Mouse (Mus musculus): ENCODE results near the gene Nell2. TPM values are rescaled to one million over a fixed set of nuclear protein-coding genes. Genes with fewer than 3 reads are reported as not detected.

Gene Nell2
- polyA plus RNA-seq, 1 experiment from 2014 or later = 1.8 TPM

DNA sequence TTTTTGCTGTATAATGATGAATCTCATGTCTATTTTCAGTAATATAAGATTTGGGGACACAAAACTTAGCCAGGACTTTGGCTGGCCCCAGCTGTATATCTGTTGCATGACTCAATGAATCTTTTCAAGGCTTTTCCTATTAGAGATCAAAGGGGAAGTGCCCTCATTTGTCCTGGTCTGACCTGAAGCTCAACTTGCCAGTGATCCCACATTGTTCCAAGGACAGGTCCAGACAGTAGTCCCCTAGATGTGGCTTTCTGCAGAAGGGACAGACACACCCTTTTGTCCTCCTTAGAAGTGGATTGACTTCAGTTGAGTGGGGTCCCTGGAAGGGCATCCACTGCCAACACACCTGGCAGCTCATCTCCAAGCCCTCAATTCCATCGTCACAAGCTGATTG, 173.6 kb downstream of the Nell2 start:
- no peaks in the 10 kb centered on the region; the same call in 1 of the 2 replicates for H3K9me3 ChIP-seq (ENCODE audit: control insufficient read depth, low read length)
- no peaks in the 10 kb centered on the region for H3K36me3 ChIP-seq (ENCODE audit: control insufficient read depth, insufficient read depth, low read length)
- WGBS = 66% methylated on average over 1 of the region's 1 CpGs
- ATAC-seq (replicated peaks; ENCODE audit: low FRiP score) (no peak), DNase-seq (ENCODE audit: low spot score) (no peak)
- H3K9ac ChIP-seq (ENCODE audit: low read depth, low read length) = no peak overlapping the region
- no peaks in the 10 kb centered on the region for H3K27me3 ChIP-seq (replicated peaks; ENCODE audit: control insufficient read depth, insufficient read depth, low read length)
- no peak overlapping the region for H3K4me3 ChIP-seq (ENCODE audit: low read depth, low read length)
- no peak overlapping the region for H3K27ac ChIP-seq (ENCODE audit: low read depth, low read length)
- H3K4me1 ChIP-seq (replicated peaks; ENCODE audit: control insufficient read depth, insufficient read depth, low read length) = no peaks in the 10 kb centered on the region
- no peak overlapping the region for H3K4me2 ChIP-seq

DNA sequence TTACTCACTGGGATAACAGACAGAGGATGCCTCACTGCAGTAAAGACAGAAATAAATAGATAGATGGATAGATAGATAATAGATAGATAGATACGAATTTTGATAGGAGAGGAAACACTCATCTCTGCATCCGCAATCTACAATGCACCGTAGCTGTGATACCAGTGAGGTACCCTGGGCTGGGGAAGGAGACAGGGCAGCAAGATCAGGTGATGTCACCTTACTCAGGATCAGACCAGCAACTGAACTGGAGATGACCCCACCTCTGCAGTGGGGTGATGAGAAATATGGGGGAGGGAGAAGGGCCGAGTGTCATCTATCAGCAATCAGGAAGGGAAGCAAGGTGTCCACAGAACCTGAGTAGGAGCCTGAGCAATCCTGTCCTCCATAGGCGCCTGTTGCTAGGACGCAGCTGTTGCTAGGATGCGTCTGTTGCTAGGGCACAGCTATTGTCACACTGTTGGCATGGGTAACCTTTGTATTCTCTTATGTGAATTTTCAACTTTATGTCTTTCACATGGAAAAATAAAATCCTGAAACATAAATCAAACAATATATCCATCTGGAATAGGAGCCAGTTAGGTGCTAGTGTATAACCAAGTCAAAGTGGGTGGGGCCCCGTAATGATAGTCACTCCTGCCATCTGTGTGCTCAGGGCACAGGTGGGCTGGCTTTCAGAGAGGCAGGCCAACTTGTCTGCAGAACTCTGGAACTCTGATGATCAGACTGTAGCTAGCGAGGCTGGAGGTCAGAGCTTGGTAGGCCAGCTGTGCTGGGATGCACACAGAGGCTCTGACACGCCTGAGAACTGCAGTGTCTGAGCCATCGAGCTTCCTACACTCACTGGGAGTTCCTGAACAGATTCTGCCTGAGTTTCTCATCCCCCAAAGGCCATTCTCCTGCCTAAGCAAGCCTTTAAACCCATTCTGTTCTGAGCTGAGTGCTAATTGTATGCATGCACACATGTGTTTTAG, 193.7 kb downstream of the Nell2 start:
- Histone ChIP-seq H3K9ac (ENCODE audit: low read depth, low read length) (no peak overlapping the region), H3K4me1 (replicated peaks; ENCODE audit: control insufficient read depth, insufficient read depth, low read length) (no peaks in the 10 kb centered on the region), H3K4me2 (no peak overlapping the region), H3K27ac (ENCODE audit: low read depth, low read length) (no peak overlapping the region), H3K4me3 (ENCODE audit: low read depth, low read length) (no peak overlapping the region), H3K27me3 (replicated peaks; ENCODE audit: control insufficient read depth, insufficient read depth, low read length) (no peaks in the 10 kb centered on the region), H3K9me3 (ENCODE audit: control insufficient read depth, low read length) (no peaks in the 10 kb centered on the region), H3K36me3 (ENCODE audit: control insufficient read depth, insufficient read depth, low read length) (no peaks in the 10 kb centered on the region)
- 78% methylated on average over 11 of the region's 11 CpGs for WGBS
- no peak for ATAC-seq (replicated peaks; ENCODE audit: low FRiP score)
- DNase-seq (ENCODE audit: low spot score) = no peak

DNA sequence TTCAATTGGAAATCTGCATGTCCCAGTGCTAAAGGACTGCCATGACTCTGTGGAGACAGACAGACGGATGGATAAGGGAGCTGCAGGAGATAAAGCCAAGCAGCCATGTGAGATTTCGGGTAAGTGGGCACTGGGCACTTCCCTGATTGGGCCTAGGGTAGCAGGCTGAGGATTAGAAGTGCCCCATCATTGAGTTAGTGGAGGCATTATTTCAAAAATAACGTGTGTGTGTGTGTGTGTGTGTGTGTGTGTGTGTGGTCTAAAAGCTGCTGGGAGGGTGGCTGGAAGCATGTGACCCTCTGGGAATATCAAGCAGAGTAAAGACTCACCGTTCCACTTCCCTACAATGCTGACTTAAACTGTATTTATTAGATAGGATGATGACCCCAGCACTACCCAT, 195.1 kb downstream of the Nell2 start:
- no peak for DNase-seq (ENCODE audit: low spot score)
- H3K36me3 ChIP-seq (ENCODE audit: control insufficient read depth, insufficient read depth, low read length) = no peaks in the 10 kb centered on the region
- ATAC-seq (replicated peaks; ENCODE audit: low FRiP score) = no peak
- no peak overlapping the region for H3K9ac ChIP-seq (ENCODE audit: low read depth, low read length)
- H3K27ac ChIP-seq (ENCODE audit: low read depth, low read length) = no peak overlapping the region
- no peak overlapping the region for H3K4me2 ChIP-seq
- H3K9me3 ChIP-seq (ENCODE audit: control insufficient read depth, low read length) = no peaks in the 10 kb centered on the region
- H3K27me3 ChIP-seq (replicated peaks; ENCODE audit: control insufficient read depth, insufficient read depth, low read length) = no peaks in the 10 kb centered on the region
- 62% methylated on average over 4 of the region's 4 CpGs for WGBS
- no peaks in the 10 kb centered on the region for H3K4me1 ChIP-seq (replicated peaks; ENCODE audit: control insufficient read depth, insufficient read depth, low read length)
- H3K4me3 ChIP-seq (ENCODE audit: low read depth, low read length) = no peak overlapping the region

DNA sequence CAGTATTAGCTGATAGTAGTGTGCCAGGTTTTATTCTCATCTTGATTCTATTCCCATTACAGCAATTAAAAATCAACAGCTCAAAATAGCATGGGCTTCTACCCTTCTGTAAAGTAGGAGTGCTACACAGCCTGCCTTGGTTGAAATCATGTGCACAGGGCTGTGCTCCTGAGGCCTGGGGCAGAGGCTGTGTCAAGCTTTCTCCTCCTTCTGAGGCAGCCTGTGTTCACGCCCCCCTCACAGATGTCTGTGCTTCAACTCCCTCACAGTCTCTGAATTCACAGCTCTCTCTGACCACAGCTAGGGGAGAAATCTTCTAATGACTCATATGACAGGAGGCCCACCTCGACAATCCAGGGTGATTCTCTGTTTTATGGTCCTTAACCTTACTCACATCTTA, 197.4 kb downstream of the Nell2 start:
- Histone ChIP-seq H3K9me3 (ENCODE audit: control insufficient read depth, low read length) (no peaks in the 10 kb centered on the region), H3K4me2 (no peak overlapping the region), H3K9ac (ENCODE audit: low read depth, low read length) (no peak overlapping the region), H3K36me3 (ENCODE audit: control insufficient read depth, insufficient read depth, low read length) (no peaks in the 10 kb centered on the region), H3K4me3 (ENCODE audit: low read depth, low read length) (no peak overlapping the region), H3K27me3 (replicated peaks; ENCODE audit: control insufficient read depth, insufficient read depth, low read length) (no peaks in the 10 kb centered on the region), H3K4me1 (replicated peaks; ENCODE audit: control insufficient read depth, insufficient read depth, low read length) (no peaks in the 10 kb centered on the region), H3K27ac (ENCODE audit: low read depth, low read length) (no peak overlapping the region)
- 53% methylated on average over 2 of the region's 2 CpGs for WGBS
- no peak for DNase-seq (ENCODE audit: low spot score)
- ATAC-seq (replicated peaks; ENCODE audit: low FRiP score) = no peak

DNA sequence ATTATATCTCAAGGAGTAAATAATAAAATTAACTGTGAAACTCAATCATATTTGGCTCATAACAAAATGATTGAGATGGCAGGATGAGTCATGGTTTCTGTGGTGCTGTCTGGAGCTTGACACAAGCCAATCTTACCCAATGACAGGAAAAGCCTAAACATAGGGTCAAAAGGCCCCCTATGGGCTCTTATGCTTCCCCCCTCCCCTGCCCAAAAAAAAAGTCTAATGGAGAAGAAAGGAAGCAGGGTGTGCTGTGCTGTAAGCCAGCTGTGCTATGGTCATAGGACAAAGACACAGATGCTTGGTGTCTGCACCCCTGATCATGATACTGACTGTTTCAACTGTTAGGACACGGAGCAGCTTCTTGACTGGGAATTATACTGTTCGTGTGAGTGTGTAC, 205.6 kb downstream of the Nell2 start:
- DNase-seq (ENCODE audit: low spot score) = no peak
- Histone ChIP-seq H3K27me3 (replicated peaks; ENCODE audit: control insufficient read depth, insufficient read depth, low read length) (no peaks in the 10 kb centered on the region), H3K4me1 (replicated peaks; ENCODE audit: control insufficient read depth, insufficient read depth, low read length) (no peaks in the 10 kb centered on the region), H3K27ac (ENCODE audit: low read depth, low read length) (no peak overlapping the region), H3K9me3 (ENCODE audit: control insufficient read depth, low read length) (no peaks in the 10 kb centered on the region), H3K36me3 (ENCODE audit: control insufficient read depth, insufficient read depth, low read length) (no peaks in the 10 kb centered on the region), H3K9ac (ENCODE audit: low read depth, low read length) (no peak overlapping the region), H3K4me3 (ENCODE audit: low read depth, low read length) (no peak overlapping the region), H3K4me2 (no peak overlapping the region)
- 81% methylated on average over 2 of the region's 2 CpGs for WGBS
- ATAC-seq (replicated peaks; ENCODE audit: low FRiP score) = no peak

DNA sequence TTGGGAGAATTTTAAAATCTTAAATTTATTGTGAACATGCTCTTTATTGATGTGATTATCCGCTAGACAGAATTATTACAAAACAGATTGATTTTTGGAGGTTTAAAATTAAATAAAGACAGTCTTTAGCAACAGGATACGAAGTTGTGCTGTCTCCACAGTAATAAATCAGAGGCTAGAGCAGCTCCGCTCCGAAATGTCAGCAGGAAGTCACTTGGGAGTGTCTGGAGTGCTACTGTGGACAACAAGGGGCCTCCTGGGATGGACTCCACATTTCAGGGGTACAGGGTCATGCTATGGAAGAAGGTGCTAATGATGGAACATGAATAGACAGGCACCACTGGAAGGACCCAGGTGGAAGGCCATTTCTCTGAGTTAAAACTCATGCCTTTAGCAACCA, 211.7 kb downstream of the Nell2 start:
- no peak overlapping the region for H3K4me3 ChIP-seq (ENCODE audit: low read depth, low read length)
- H3K27ac ChIP-seq (ENCODE audit: low read depth, low read length) = no peak overlapping the region
- DNase-seq (ENCODE audit: low spot score) (no peak), ATAC-seq (replicated peaks; ENCODE audit: low FRiP score) (no peak)
- H3K4me1 ChIP-seq (replicated peaks; ENCODE audit: control insufficient read depth, insufficient read depth, low read length) = no peaks in the 10 kb centered on the region
- H3K9ac ChIP-seq (ENCODE audit: low read depth, low read length) = no peak overlapping the region
- H3K4me2 ChIP-seq = no peak overlapping the region
- H3K27me3 ChIP-seq (replicated peaks; ENCODE audit: control insufficient read depth, insufficient read depth, low read length) = no peaks in the 10 kb centered on the region
- no peaks in the 10 kb centered on the region for H3K9me3 ChIP-seq (ENCODE audit: control insufficient read depth, low read length)
- no peaks in the 10 kb centered on the region for H3K36me3 ChIP-seq (ENCODE audit: control insufficient read depth, insufficient read depth, low read length)
- WGBS = 60% methylated on average over 4 of the region's 4 CpGs

DNA sequence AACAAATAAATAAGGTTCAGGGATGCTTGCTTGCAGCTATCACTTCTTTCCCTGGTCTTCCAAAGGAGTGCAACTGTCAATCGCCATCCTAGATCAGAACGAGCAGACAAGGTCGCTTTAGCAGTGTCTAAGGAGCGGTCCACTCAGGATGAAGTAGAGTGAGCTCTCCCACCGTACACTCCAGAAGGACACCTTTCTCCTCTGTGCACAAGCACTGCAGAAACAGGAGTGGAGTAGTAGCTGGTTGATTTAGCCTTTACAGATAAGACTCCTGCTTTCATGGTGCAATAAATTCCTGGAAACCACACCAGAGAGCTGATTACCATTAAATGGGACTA, 213.6 kb downstream of the Nell2 start:
- H3K4me3 ChIP-seq (ENCODE audit: low read depth, low read length) = no peak overlapping the region
- DNase-seq (ENCODE audit: low spot score) (no peak), ATAC-seq (replicated peaks; ENCODE audit: low FRiP score) (no peak)
- no peaks in the 10 kb centered on the region for H3K4me1 ChIP-seq (replicated peaks; ENCODE audit: control insufficient read depth, insufficient read depth, low read length)
- H3K4me2 ChIP-seq = no peak overlapping the region
- WGBS = 92% methylated on average over 5 of the region's 5 CpGs
- H3K9me3 ChIP-seq (ENCODE audit: control insufficient read depth, low read length) = no peaks in the 10 kb centered on the region
- no peak overlapping the region for H3K27ac ChIP-seq (ENCODE audit: low read depth, low read length)
- H3K27me3 ChIP-seq (replicated peaks; ENCODE audit: control insufficient read depth, insufficient read depth, low read length) = no peaks in the 10 kb centered on the region
- H3K9ac ChIP-seq (ENCODE audit: low read depth, low read length) = no peak overlapping the region
- no peaks in the 10 kb centered on the region for H3K36me3 ChIP-seq (ENCODE audit: control insufficient read depth, insufficient read depth, low read length)

DNA sequence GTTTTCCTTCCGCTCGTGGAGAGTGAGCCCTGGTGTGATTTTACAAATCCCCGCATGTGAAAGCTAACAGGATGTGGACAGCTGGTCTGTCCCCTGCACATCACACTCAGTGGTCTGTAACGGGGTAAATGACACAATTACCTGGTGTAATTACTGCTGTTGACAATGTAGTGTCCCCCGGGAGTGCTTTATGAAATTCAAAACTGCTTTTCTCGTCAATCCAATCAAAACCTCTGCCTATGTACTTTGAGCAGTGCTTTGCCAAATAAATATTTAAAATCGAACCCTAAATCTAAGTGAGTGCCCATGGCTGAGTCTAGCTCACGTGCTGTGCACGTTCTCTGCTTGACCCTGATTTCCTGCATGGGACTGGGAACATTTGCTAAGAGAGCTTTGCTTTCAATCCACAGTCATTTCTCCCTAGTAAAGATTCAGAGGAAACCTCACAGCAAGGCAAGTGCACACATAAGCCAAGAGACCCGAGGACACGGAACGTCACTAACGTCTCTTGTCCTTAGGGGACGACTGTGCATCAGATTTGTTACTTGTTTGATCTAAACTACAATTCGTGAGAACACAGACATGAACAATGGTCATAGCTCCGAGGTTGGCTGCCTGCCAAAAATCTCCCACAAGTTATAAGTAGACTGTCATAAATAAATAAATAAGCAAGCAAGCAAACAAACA, 214.1 kb downstream of the Nell2 start:
- Histone ChIP-seq H3K36me3 (ENCODE audit: control insufficient read depth, insufficient read depth, low read length) (no peaks in the 10 kb centered on the region), H3K4me3 (ENCODE audit: low read depth, low read length) (no peak overlapping the region), H3K4me1 (replicated peaks; ENCODE audit: control insufficient read depth, insufficient read depth, low read length) (no peaks in the 10 kb centered on the region), H3K27me3 (replicated peaks; ENCODE audit: control insufficient read depth, insufficient read depth, low read length) (no peaks in the 10 kb centered on the region), H3K4me2 (no peak overlapping the region), H3K27ac (ENCODE audit: low read depth, low read length) (no peak overlapping the region), H3K9me3 (ENCODE audit: control insufficient read depth, low read length) (no peaks in the 10 kb centered on the region), H3K9ac (ENCODE audit: low read depth, low read length) (no peak overlapping the region)
- ATAC-seq (replicated peaks; ENCODE audit: low FRiP score) (no peak), DNase-seq (ENCODE audit: low spot score) (no peak)
- 77% methylated on average over 16 of the region's 16 CpGs for WGBS

DNA sequence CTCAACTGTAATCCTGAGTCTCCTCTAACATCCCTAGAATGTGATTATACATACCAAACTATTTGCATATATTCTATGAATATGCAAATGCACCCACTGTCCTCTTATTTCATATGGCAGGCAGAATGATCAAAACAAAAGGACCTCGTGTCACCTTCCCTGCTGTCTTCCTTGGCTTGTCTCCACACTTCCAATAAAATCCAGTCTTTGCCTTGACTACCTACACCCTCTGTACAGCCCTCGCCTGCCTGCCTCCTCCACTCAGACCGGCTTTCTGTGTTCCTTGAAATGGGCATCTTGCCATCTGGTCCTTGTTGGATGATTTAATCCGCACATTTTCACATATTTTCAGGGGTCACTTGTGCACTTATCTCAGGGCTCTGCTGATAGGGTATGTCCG, 215.1 kb downstream of the Nell2 start:
- no peak for DNase-seq (ENCODE audit: low spot score)
- H3K36me3 ChIP-seq (ENCODE audit: control insufficient read depth, insufficient read depth, low read length) = no peaks in the 10 kb centered on the region
- ATAC-seq (replicated peaks; ENCODE audit: low FRiP score) = no peak
- H3K4me2 ChIP-seq = no peak overlapping the region
- no peaks in the 10 kb centered on the region for H3K9me3 ChIP-seq (ENCODE audit: control insufficient read depth, low read length)
- H3K9ac ChIP-seq (ENCODE audit: low read depth, low read length) = no peak overlapping the region
- 73% methylated on average over 5 of the region's 5 CpGs for WGBS
- no peaks in the 10 kb centered on the region for H3K27me3 ChIP-seq (replicated peaks; ENCODE audit: control insufficient read depth, insufficient read depth, low read length)
- no peak overlapping the region for H3K4me3 ChIP-seq (ENCODE audit: low read depth, low read length)
- H3K4me1 ChIP-seq (replicated peaks; ENCODE audit: control insufficient read depth, insufficient read depth, low read length) = no peaks in the 10 kb centered on the region
- no peak overlapping the region for H3K27ac ChIP-seq (ENCODE audit: low read depth, low read length)
